Mouse (Mus musculus) stomach, postnatal 0 days (tissue): Measurements from ENCODE around the gene Abcb8.

Experiments used
- CTCF ChIP-seq: IDR thresholded peaks from 2 replicates; pipeline ENCODE4 v1.5.1; 2016; ENCODE audit warnings: antibody characterized with exemption, low read depth, mild to moderate bottlenecking, moderate library complexity
- EP300 ChIP-seq: optimal IDR thresholded peaks from 2 replicates; pipeline ENCODE3; 2016; ENCODE audit warnings: antibody characterized with exemption

DNA sequence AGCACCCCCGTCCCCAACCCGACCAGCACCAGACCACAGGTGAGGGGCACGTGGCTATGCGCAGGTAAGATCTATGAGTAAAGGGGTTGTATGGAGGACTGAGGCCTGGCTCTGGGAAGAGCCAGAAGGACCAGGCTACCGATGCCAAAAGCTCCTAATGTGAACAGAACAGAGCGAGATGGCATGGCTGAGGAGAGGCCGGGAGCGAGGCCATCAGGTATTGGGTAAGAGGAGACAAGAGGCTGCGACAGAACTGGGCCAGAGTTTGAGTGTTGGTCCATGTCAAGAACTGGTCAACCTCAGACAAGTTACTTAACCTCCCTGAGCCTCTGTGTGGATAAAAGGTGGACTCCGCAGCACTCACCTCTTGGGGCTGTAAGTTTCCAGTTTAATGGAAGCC lies 28.5 kb upstream of the Abcb8 start:
- TF ChIP-seq CTCF: no peak
- TF ChIP-seq EP300: no peak
